Comparison of ENCODE assay signal across 8 mouse cellular contexts in genomic region chr5:145114071-145114605, GRCm38 (mm10). TPM values are rescaled to one million over a fixed set of nuclear protein-coding genes. Genes with fewer than 3 reads are reported as not detected.
A peak's percentile ranks its signal among the peaks of the same experiment; 100 is the strongest.
DNase-seq lines count a peak whose midpoint lies in the region; ATAC-seq lines count a peak whose summit lies in the region.

Gene Arpc1b, plus strand, starts transcription at chr5:145114215.

- no peak within 1 kb of the TSS for H3K27ac ChIP-seq in forebrain, embryonic 16.5 days (ENCODE audit: low read length)
- no peak within 1 kb of the TSS for H3K27ac ChIP-seq in hindbrain, embryonic 11.5 days (ENCODE audit: low read depth, low read length)

- peak; percentile 81 for DNase-seq in CD4-positive, CD25-positive, alpha-beta regulatory T cell, adult 2 months (ENCODE audit: low read depth, low spot score)
- DNase-seq in adrenal gland, postnatal 10 days = peak; percentile 90
- DNase-seq in hindbrain, embryonic 11.5 days (ENCODE audit: low spot score) = peak; percentile 68
- no peak for DNase-seq in layer of hippocampus, postnatal 14 days (ENCODE audit: low spot score in 2 of 2)
- DNase-seq in lung, postnatal 36 days = peak; percentile 87
- DNase-seq in retina, postnatal 1 day = peak; percentile 75
- no peak for DNase-seq in cerebellum, adult 9-10 months

- peak; percentile 37; the same call in 1 of the 2 replicates for ATAC-seq in forebrain, embryonic 16.5 days
- peak; percentile 67 for ATAC-seq in hindbrain, embryonic 11.5 days (ENCODE audit: low FRiP score)

- H3K9ac ChIP-seq in forebrain, embryonic 16.5 days (replicated peaks; ENCODE audit: low read depth, low read length) = peak within 1 kb of the TSS; percentile 46
- peak within 1 kb of the TSS; percentile 42; the same call in 1 of the 2 replicates for H3K9ac ChIP-seq in hindbrain, embryonic 11.5 days (ENCODE audit: low read depth, low read length)

- under 1% methylated on average over 47 of the region's 53 CpGs for WGBS in forebrain, embryonic 16.5 days
- under 1% methylated on average over 41 of the region's 53 CpGs for WGBS in hindbrain, embryonic 11.5 days

- H3K9me3 ChIP-seq in forebrain, embryonic 16.5 days (ENCODE audit: control insufficient read depth, low read length) = no peaks in the 10 kb centered on the region
- H3K9me3 ChIP-seq in hindbrain, embryonic 11.5 days (ENCODE audit: control insufficient read depth, low read length) = no peaks in the 10 kb centered on the region

- 0 out of 2 replicates have a peak, but pooled peaks cover 4% of the 10 kb centered on the region for H3K27me3 ChIP-seq in forebrain, embryonic 16.5 days (replicated peaks; ENCODE audit: control insufficient read depth, insufficient read depth, low read length)
- H3K27me3 ChIP-seq in hindbrain, embryonic 11.5 days (ENCODE audit: control insufficient read depth, insufficient read depth, low read length) = peaks cover 6% of the 10 kb centered on the region

- H3K36me3 ChIP-seq in forebrain, embryonic 16.5 days (ENCODE audit: control insufficient read depth, insufficient read depth) = peaks cover 11% of the 10 kb centered on the region; the same call in 1 of the 2 replicates
- no peaks in the 10 kb centered on the region for H3K36me3 ChIP-seq in hindbrain, embryonic 11.5 days (ENCODE audit: control insufficient read depth, insufficient read depth, low read length)

- H3K4me2 ChIP-seq in forebrain, embryonic 16.5 days (ENCODE audit: low read length) = peak within 1 kb of the TSS; percentile 54
- H3K4me2 ChIP-seq in hindbrain, embryonic 11.5 days (replicated peaks; ENCODE audit: low read depth, low read length) = peak within 1 kb of the TSS; percentile 45

- H3K4me1 ChIP-seq in forebrain, embryonic 16.5 days (replicated peaks; ENCODE audit: control insufficient read depth, insufficient read depth, low read length) = peaks cover 12% of the 10 kb centered on the region
- no peaks in the 10 kb centered on the region for H3K4me1 ChIP-seq in hindbrain, embryonic 11.5 days (replicated peaks; ENCODE audit: control insufficient read depth, insufficient read depth, low read length)

- H3K4me3 ChIP-seq in forebrain, embryonic 16.5 days (replicated peaks; ENCODE audit: low read length) = peak within 1 kb of the TSS; percentile 45
- peak within 1 kb of the TSS; percentile 38 for H3K4me3 ChIP-seq in hindbrain, embryonic 11.5 days (ENCODE audit: low read depth, low read length)

RNA-seq across cellular contexts. Expression of gene Arpc1b, which starts in this region (rescaled TPM):
- 100 to 1,000 TPM; 212 to 226 TPM for total RNA-seq in adrenal gland, postnatal 10 days (2021)
- polyA plus RNA-seq in forebrain, embryonic 16.5 days (2015; fragmentation: Nextera tagmentation; extraction: Ambion mirVana) = 62.2 and 63.7 TPM in 2 replicates
- polyA plus RNA-seq in hindbrain, embryonic 11.5 days (2014; fragmentation: Nextera tagmentation; extraction: Ambion mirVana) = 49.3 and 54.3 TPM in 2 replicates
- total RNA-seq in layer of hippocampus, postnatal 14 days (2021) = 10 to 100 TPM; 41.3 to 48.7 TPM

Comparison
In these comparisons a context has a peak if more than half of its experiments do, and no peak if none do; other contexts are left out.
1. RNA of gene Arpc1b (total RNA-seq): 212 to 226 TPM in adrenal gland, postnatal 10 days; 41.3 to 48.7 TPM in layer of hippocampus, postnatal 14 days; every median in the first group is over 4 times any median in the second.
2. DNase-seq: peak in CD4-positive, CD25-positive, alpha-beta regulatory T cell, adult 2 months (single experiment), adrenal gland, postnatal 10 days (single experiment), hindbrain, embryonic 11.5 days (single experiment), lung, postnatal 36 days (single experiment) and retina, postnatal 1 day (single experiment); none in layer of hippocampus, postnatal 14 days (0 of 2) and cerebellum, adult 9-10 months (single experiment).